Mouse (Mus musculus): ENCODE data around the gene Rasa2. TPM values are rescaled to one million over a fixed set of nuclear protein-coding genes. Genes with fewer than 3 reads are reported as not detected.
"Not testable (repeated sequence)": the region's sequence is repeated elsewhere in the genome, so short reads cannot be mapped to it uniquely, and the experiment has no call there.

The Rasa2 gene
- total and polyA plus RNA-seq, 3 experiments, result 9.7 to 9.8 (median 9.8) TPM

DNA sequence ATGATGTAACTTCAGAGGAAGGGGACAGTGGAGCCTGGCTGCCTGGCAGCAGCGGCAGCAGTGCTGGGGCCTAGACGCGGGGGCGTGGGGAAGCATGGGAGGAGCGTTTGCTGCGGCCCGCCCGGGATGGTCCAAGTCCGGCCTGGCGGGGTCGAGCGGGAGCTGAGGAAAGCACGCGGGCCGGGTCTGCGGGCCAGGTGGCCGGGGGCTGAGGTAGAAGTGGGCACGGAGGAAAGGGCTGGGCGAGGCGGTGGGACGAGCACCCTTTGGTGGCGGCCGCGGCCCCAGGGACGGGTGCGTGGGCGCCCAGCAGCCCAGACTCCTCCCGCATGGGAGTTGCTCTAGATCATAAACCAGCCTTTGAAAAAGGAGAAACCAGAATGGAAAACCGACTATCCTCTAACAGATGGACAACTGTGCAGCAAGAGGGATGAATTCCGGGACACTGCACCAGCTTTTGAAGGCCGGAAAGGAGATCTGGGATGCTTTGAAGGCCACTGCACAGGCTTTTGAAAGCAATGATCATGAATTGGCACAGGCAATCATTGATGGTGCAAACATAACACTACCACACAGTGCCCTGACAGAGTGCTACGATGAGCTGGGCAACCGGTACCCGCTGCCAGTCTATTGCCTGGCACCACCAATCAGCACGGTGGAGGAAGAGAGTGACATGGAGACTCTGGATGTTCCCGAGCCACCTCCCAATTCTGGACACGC is 94.4 kb downstream of the Rasa2 start:
- no peak overlapping the region for H3K4me2 ChIP-seq (ENCODE audit: insufficient read depth, low read depth, poor library complexity, severe bottlenecking)
- dilution Hi-C loops (cut with MboI; ENCODE audit: extremely low pct_ligation_motif_present, extremely low pct_unique_long_range_greater_than_20kb, low sequenced_read_pairs), result no loop called here
- peaks cover 8 to 23% of the 10 kb centered on the region in 2 experiments for H3K36me3 ChIP-seq (replicated peaks in 1 of 2; ENCODE audit: control insufficient read depth in 1 of 2, insufficient read depth in 1 of 2, low read length in 1 of 2)
- no peaks in the 10 kb centered on the region for H3K79me2 ChIP-seq (replicated peaks; ENCODE audit: control insufficient read depth, extremely low read depth, insufficient read depth, poor library complexity, severe bottlenecking)
- H3K4me3 ChIP-seq (replicated peaks in 1 of 3; ENCODE audit: low read depth in 2 of 3, low read length in 2 of 3, poor library complexity in 1 of 3), result no peak overlapping the region
- DNase-seq (ENCODE audit: extremely low read depth), result no peak
- peak overlapping the region; percentile 17; the same call in 1 of the 2 replicates for H3K27ac ChIP-seq (ENCODE audit: insufficient read depth, low read depth)
- H3K4me1 ChIP-seq (ENCODE audit: control insufficient read depth in 1 of 2, insufficient read depth in 2 of 2), result no peaks in the 10 kb centered on the region
- no peaks in the 10 kb centered on the region for H3K9me3 ChIP-seq (replicated peaks; ENCODE audit: low read length)
- TF ChIP-seq MAFK (IDR thresholded peaks at IDR 0.05; ENCODE audit: insufficient replicate concordance, low read length) (no peak), MAZ (IDR thresholded peaks at IDR 0.05; ENCODE audit: low read depth, low read length) (no peak), E2F4 (IDR thresholded peaks at IDR 0.05; ENCODE audit: insufficient replicate concordance, low read depth, low read length) (no peak), GABPA (IDR thresholded peaks at IDR 0.05; ENCODE audit: insufficient replicate concordance, low read depth, low read length) (no peak), BHLHE40 (IDR thresholded peaks at IDR 0.05; ENCODE audit: low read depth, low read length) (no peak), ZNF384 (IDR thresholded peaks at IDR 0.05; ENCODE audit: low read depth, low read length) (no peak), NELFE (IDR thresholded peaks at IDR 0.05; ENCODE audit: low read depth, low read length) (no peak), MXI1 (IDR thresholded peaks at IDR 0.05; ENCODE audit: low read depth, low read length) (no peak), IRF4 (IDR thresholded peaks at IDR 0.05; ENCODE audit: low read depth, low read length) (no peak), EP300 (IDR thresholded peaks at IDR 0.05; ENCODE audit: low read length) (no peak), CTCF (conservative IDR thresholded peaks at IDR 0.05 in 1 of 2, IDR thresholded peaks at IDR 0.05 in 1 of 2; ENCODE audit: low read depth in 2 of 2, low read length in 2 of 2) (no peak), POLR2AphosphoS2 (IDR thresholded peaks at IDR 0.05; ENCODE audit: low read depth, low read length) (no peak), NRF1 (IDR thresholded peaks at IDR 0.05; ENCODE audit: low read depth, low read length) (no peak), MEF2A (IDR thresholded peaks at IDR 0.05; ENCODE audit: borderline replicate concordance, low read depth, low read length) (no peak), HCFC1 (IDR thresholded peaks at IDR 0.05; ENCODE audit: low read depth, low read length) (no peak), ELF1 (IDR thresholded peaks at IDR 0.05; ENCODE audit: low read depth, low read length) (no peak)
- H3K9ac ChIP-seq (ENCODE audit: insufficient read depth, low read depth), result no peak overlapping the region
- in situ Hi-C loops (cut with MboI; ENCODE audit: low pct_ligation_motif_present, low pct_unique_long_range_greater_than_20kb, low sequenced_read_pairs), result no loop called here
- no peaks in the 10 kb centered on the region for H3K27me3 ChIP-seq (replicated peaks)

GRCm38 (mm10) chr9:96536093-96536492 is 95.3 kb downstream of the Rasa2 start:
- in situ Hi-C loops (cut with MboI; ENCODE audit: low pct_ligation_motif_present, low pct_unique_long_range_greater_than_20kb, low sequenced_read_pairs); H3K27ac ChIP-seq (ENCODE audit: insufficient read depth, low read depth); H3K9ac ChIP-seq (ENCODE audit: insufficient read depth, low read depth): not testable (repeated sequence)

More at GRCm38 (mm10) chr9:96536093-96536492, 95.3 kb downstream of the Rasa2 start:
- H3K4me1 ChIP-seq (ENCODE audit: control insufficient read depth in 1 of 2, insufficient read depth in 2 of 2); DNase-seq (ENCODE audit: extremely low read depth); H3K79me2 ChIP-seq (replicated peaks; ENCODE audit: control insufficient read depth, extremely low read depth, insufficient read depth, poor library complexity, severe bottlenecking); H3K4me3 ChIP-seq (replicated peaks in 1 of 3; ENCODE audit: low read depth in 2 of 3, low read length in 2 of 3, poor library complexity in 1 of 3); H3K4me2 ChIP-seq (ENCODE audit: insufficient read depth, low read depth, poor library complexity, severe bottlenecking); H3K9me3 ChIP-seq (replicated peaks; ENCODE audit: low read length); H3K27me3 ChIP-seq (replicated peaks); dilution Hi-C loops (cut with MboI; ENCODE audit: extremely low pct_ligation_motif_present, extremely low pct_unique_long_range_greater_than_20kb, low sequenced_read_pairs): not testable (repeated sequence)
- H3K36me3 ChIP-seq (replicated peaks in 1 of 2; ENCODE audit: control insufficient read depth in 1 of 2, insufficient read depth in 1 of 2, low read length in 1 of 2), result peaks cover 2 to 13% of the 10 kb centered on the region in 2 experiments
